Mouse (Mus musculus): ENCODE results near the gene Tubb2b. TPM values are rescaled to one million over a fixed set of nuclear protein-coding genes. Genes with fewer than 3 reads are reported as not detected.

Gene Tubb2b
- 3.7 TPM for polyA plus RNA-seq (2014; fragmentation: Illumina TruSeq; extraction: RNeasy Lipid Tissue Mini Kit (QIAGEN cat#74804); ENCODE audit: low read depth, low replicate concordance)

GRCm38 (mm10) chr13:34130226-34130731 lies at the start of gene Tubb2b:
Tubb2b (minus strand) TSS chr13:34130466.

GRCm38 (mm10) chr13:34162491-34163303 lies 32.4 kb upstream of the Tubb2b start, which contains the start of gene Psmg4:
Psmg4 (plus strand) TSS chr13:34162964.

DNA sequence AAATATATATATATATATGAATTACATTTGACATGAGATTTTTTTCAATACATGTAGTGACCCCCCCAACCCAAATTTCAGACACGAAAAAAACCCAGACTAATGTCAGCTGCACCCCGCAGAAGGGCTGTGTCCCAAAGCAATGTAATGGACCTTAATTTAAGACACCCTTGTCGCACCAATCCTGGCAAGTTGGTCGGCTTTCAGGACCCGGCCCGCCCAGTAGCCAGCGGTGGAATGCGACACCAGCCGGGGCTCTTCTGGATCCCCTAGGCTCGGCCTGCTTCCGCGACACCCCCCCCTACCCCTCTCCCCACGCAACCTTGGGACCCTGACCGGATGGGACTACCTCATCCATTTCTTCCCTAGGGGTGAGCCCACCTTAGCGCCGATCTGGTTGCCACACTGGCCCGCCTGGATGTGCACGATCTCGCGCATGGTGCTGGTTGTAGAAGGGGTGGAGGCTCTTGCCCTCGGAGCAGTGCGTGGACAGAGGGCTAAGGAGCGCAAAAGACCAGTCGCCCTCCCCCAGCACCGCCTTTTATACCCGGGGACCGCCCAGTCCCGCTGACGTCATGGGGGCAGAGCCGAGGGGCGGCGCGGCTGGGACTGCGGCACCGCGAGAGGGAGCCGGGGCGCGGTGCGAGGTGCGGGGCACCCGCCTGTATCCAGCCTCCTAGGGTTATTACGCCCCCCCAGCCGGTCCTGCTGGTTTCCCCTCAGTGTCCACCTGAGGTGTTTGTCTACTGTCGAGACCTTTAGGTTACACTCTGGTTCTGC lies 52.6 kb downstream of the Tubb2b start, which contains the start of gene Tubb2a:
Gene Tubb2a (minus strand): TSS at position 516 of the 780 bp plus-strand sequence.

Other genes with a start within 250 kb of the Tubb2b start
- not detected for gene Serpinb6c, start 224.8 kb downstream of the Tubb2b start, polyA plus RNA-seq (2014; fragmentation: Illumina TruSeq; extraction: RNeasy Lipid Tissue Mini Kit (QIAGEN cat#74804); ENCODE audit: low read depth, low replicate concordance)
- 98.7 TPM for gene Nqo2, start 165.8 kb downstream of the Tubb2b start, polyA plus RNA-seq (2014; fragmentation: Illumina TruSeq; extraction: RNeasy Lipid Tissue Mini Kit (QIAGEN cat#74804); ENCODE audit: low read depth, low replicate concordance)
- gene Ripk1, start 128.1 kb downstream of the Tubb2b start, polyA plus RNA-seq (2014; fragmentation: Illumina TruSeq; extraction: RNeasy Lipid Tissue Mini Kit (QIAGEN cat#74804); ENCODE audit: low read depth, low replicate concordance) = 35.2 TPM
- 87.1 TPM for gene Serpinb6a, start 127.7 kb downstream of the Tubb2b start, polyA plus RNA-seq (2014; fragmentation: Illumina TruSeq; extraction: RNeasy Lipid Tissue Mini Kit (QIAGEN cat#74804); ENCODE audit: low read depth, low replicate concordance)
- gene Bphl, start 92.9 kb downstream of the Tubb2b start, polyA plus RNA-seq (2014; fragmentation: Illumina TruSeq; extraction: RNeasy Lipid Tissue Mini Kit (QIAGEN cat#74804); ENCODE audit: low read depth, low replicate concordance) = 279 TPM
- 5.7 TPM for gene Tubb2a, start 52.5 kb downstream of the Tubb2b start, polyA plus RNA-seq (2014; fragmentation: Illumina TruSeq; extraction: RNeasy Lipid Tissue Mini Kit (QIAGEN cat#74804); ENCODE audit: low read depth, low replicate concordance)
- 12.1 TPM for gene Psmg4, start 32.5 kb upstream of the Tubb2b start, polyA plus RNA-seq (2014; fragmentation: Illumina TruSeq; extraction: RNeasy Lipid Tissue Mini Kit (QIAGEN cat#74804); ENCODE audit: low read depth, low replicate concordance)
- 33.8 TPM for gene Slc22a23, start 214.7 kb upstream of the Tubb2b start, polyA plus RNA-seq (2014; fragmentation: Illumina TruSeq; extraction: RNeasy Lipid Tissue Mini Kit (QIAGEN cat#74804); ENCODE audit: low read depth, low replicate concordance)